Mouse (Mus musculus) left cerebral cortex, adult 9 months (tissue): ENCODE data around the gene Gatd1.
"Not testable (repeated sequence)": the region's sequence is repeated elsewhere in the genome, so short reads cannot be mapped to it uniquely, and the experiment has no call there.

Experiments
- DNase-seq, 2 experiments: peaks; one replicate each; pipeline ENCODE4 v3.0.0; 2022; ENCODE audit warnings: low spot score in 2 of 2

The Gatd1 gene

GRCm38 (mm10) chr7:141413809-141414584 is at the start of gene Gatd1:
Gatd1 (minus strand) TSS chr7:141414136.
- peak; percentile 90 to 98 for DNase-seq

GRCm38 (mm10) chr7:141462333-141462821 is 48.4 kb upstream of the Gatd1 start:
- DNase-seq = no peak

GRCm38 (mm10) chr7:141461521-141462332 is 47.8 kb upstream of the Gatd1 start:
- no peak for DNase-seq

- no peak for DNase-seq
These were observed 46.6 kb upstream of the Gatd1 start, which contains the start of gene Cracr2b for GRCm38 (mm10) chr7:141460391-141461113. Cracr2b (plus strand) TSS chr7:141461094.

- no peak for DNase-seq
These were observed 46.1 kb upstream of the Gatd1 start for GRCm38 (mm10) chr7:141460001-141460390.

- DNase-seq = no peak
These were observed 45.4 kb upstream of the Gatd1 start for GRCm38 (mm10) chr7:141459301-141459711.

GRCm38 (mm10) chr7:141458661-141459060 is 44.7 kb upstream of the Gatd1 start:
- no peak for DNase-seq

- DNase-seq = no peak
These were observed 44.2 kb upstream of the Gatd1 start for GRCm38 (mm10) chr7:141457986-141458660.

GRCm38 (mm10) chr7:141457236-141457635 is 43.3 kb upstream of the Gatd1 start:
- no peak for DNase-seq

- DNase-seq = no peak
These were observed 42.8 kb upstream of the Gatd1 start for GRCm38 (mm10) chr7:141456739-141457138.

- DNase-seq = no peak
These were observed 41.8 kb upstream of the Gatd1 start for GRCm38 (mm10) chr7:141455610-141456314.

GRCm38 (mm10) chr7:141454967-141455551 is 41.1 kb upstream of the Gatd1 start, which contains the start of gene Pnpla2:
Pnpla2 (plus strand) TSS chr7:141455198.
- DNase-seq = peak in 1 of 2 experiments; percentile 89

GRCm38 (mm10) chr7:141453636-141454035 is 39.7 kb upstream of the Gatd1 start:
- DNase-seq = no peak

GRCm38 (mm10) chr7:141451928-141452327 is 38.0 kb upstream of the Gatd1 start:
- no peak for DNase-seq

GRCm38 (mm10) chr7:141447110-141447991 is 33.4 kb upstream of the Gatd1 start, which contains the start of gene Rplp2:
Rplp2 (plus strand) TSS chr7:141447370.
- peak; percentile 89 to 95 for DNase-seq

GRCm38 (mm10) chr7:141446374-141446773 is 32.4 kb upstream of the Gatd1 start:
- DNase-seq = not testable (repeated sequence)

- DNase-seq = no peak
These were observed 29.9 kb upstream of the Gatd1 start, which contains the start of gene Pidd1 for GRCm38 (mm10) chr7:141443828-141444237. Pidd1 (minus strand) TSS chr7:141444025.

GRCm38 (mm10) chr7:141443081-141443821 is 29.3 kb upstream of the Gatd1 start:
- no peak for DNase-seq
